Mouse (Mus musculus) small intestine, adult 2 months (tissue): ENCODE data around the gene Ttc9. TPM values are rescaled to one million over a fixed set of nuclear protein-coding genes. Genes with fewer than 3 reads are reported as not detected.

Source experiments
- H3K27ac ChIP-seq: fragments of 200-500 bp; 2 replicates; pipeline ENCODE4 v1.5.1; 2012; ENCODE audit warnings: low read depth, low read length, control low read depth, inconsistent platforms; ENCODE audit not compliant: insufficient read depth
- H3K27me3 ChIP-seq: fragments of 200-500 bp; 2 replicates; pipeline ENCODE4 v1.6.1; 2012; ENCODE audit warnings: mild to moderate bottlenecking, moderate library complexity, low read length, inconsistent platforms; ENCODE audit not compliant: control insufficient read depth, insufficient read depth
- H3K36me3 ChIP-seq: fragments of 200-500 bp; 2 replicates; pipeline ENCODE4 v1.6.1; 2012; ENCODE audit warnings: mild to moderate bottlenecking, low read length, control low read depth, inconsistent platforms; ENCODE audit not compliant: control insufficient read depth, insufficient read depth
- H3K4me1 ChIP-seq: fragments of 200-500 bp; 2 replicates; pipeline ENCODE4 v1.6.1; 2012; ENCODE audit warnings: low read length, inconsistent platforms, mixed read lengths; ENCODE audit not compliant: control insufficient read depth, insufficient read depth, insufficient read length
- H3K4me3 ChIP-seq: fragments of 200-500 bp; 2 replicates; pipeline ENCODE4 v1.5.1; 2012; ENCODE audit warnings: low read depth, mild to moderate bottlenecking, control low read depth, inconsistent platforms, low read length, moderate library complexity
- CTCF ChIP-seq: fragments of 200-500 bp; IDR thresholded peaks from 2 replicates; pipeline ENCODE4 v1.5.1; 2012; ENCODE audit warnings: low read depth, mild to moderate bottlenecking, control low read depth, inconsistent platforms, low read length, moderate library complexity, mixed read lengths; ENCODE audit not compliant: insufficient replicate concordance, insufficient read length; ENCODE audit errors: extremely low read depth
- POLR2A ChIP-seq: fragments of 200-500 bp; IDR thresholded peaks from 2 replicates; pipeline ENCODE4 v1.6.1; 2012; ENCODE audit warnings: low read depth, mild to moderate bottlenecking, control low read depth, inconsistent platforms, low read length, moderate library complexity
- WGBS: fragments of 180-500 bp; shearing (Covaris S2); methylation state at CpG from one replicate; pipeline ENCODE4 v1.1.7; 2018; 5-methylcytosine and 5-hydroxymethylcytosine counted together
- polyA plus RNA-seq: library from polyadenylated mRNA; depleted of rRNA; stranded (reverse); fragments of >200 nt; gene quantifications from 2 replicates; pipeline ENCODE4 v1.2.3, GENCODE M21; 2012

Gene Ttc9
- polyA plus RNA-seq, 1 experiment: 0.20 TPM

GRCm38 (mm10) chr12:81662076-81662475, 31.0 kb downstream of the Ttc9 start:
- H3K27ac ChIP-seq: no peak overlapping the region
- H3K36me3 ChIP-seq: no peaks in the 10 kb centered on the region
- no peak for TF ChIP-seq POLR2A
- no peak for TF ChIP-seq CTCF
- 78% methylated on average over 4 of the region's 4 CpGs for whole genome bisulfite sequencing
- H3K27me3 ChIP-seq: no peaks in the 10 kb centered on the region
- H3K4me3 ChIP-seq: no peak overlapping the region
- no peaks in the 10 kb centered on the region; the same call in 1 of the 2 replicates for H3K4me1 ChIP-seq

- TF ChIP-seq CTCF (no peak), POLR2A (no peak)
- 80% methylated on average over 9 of the region's 9 CpGs for WGBS
- Histone ChIP-seq H3K4me3 (no peak overlapping the region), H3K27me3 (no peaks in the 10 kb centered on the region), H3K4me1 (no peaks in the 10 kb centered on the region), H3K27ac (no peak overlapping the region), H3K36me3 (no peaks in the 10 kb centered on the region)
These were observed 32.1 kb downstream of the Ttc9 start for GRCm38 (mm10) chr12:81663116-81663515.

- Histone ChIP-seq H3K36me3 (no peaks in the 10 kb centered on the region), H3K4me1 (no peaks in the 10 kb centered on the region), H3K4me3 (no peak overlapping the region), H3K27me3 (no peaks in the 10 kb centered on the region), H3K27ac (no peak overlapping the region)
- TF ChIP-seq CTCF: no peak
- no peak for TF ChIP-seq POLR2A
- WGBS: 80% methylated on average over 5 of the region's 5 CpGs
These were observed 32.9 kb downstream of the Ttc9 start for GRCm38 (mm10) chr12:81663906-81664305.

GRCm38 (mm10) chr12:81668406-81668805, 37.4 kb downstream of the Ttc9 start:
- Histone ChIP-seq H3K4me1 (no peaks in the 10 kb centered on the region), H3K4me3 (no peak overlapping the region), H3K27ac (no peak overlapping the region), H3K27me3 (no peaks in the 10 kb centered on the region), H3K36me3 (no peaks in the 10 kb centered on the region)
- WGBS: 83% methylated on average over 9 of the region's 9 CpGs
- TF ChIP-seq POLR2A (no peak), CTCF (no peak)

- TF ChIP-seq CTCF: no peak
- Histone ChIP-seq H3K27ac (no peak overlapping the region), H3K36me3 (no peaks in the 10 kb centered on the region), H3K4me3 (no peak overlapping the region), H3K27me3 (no peaks in the 10 kb centered on the region), H3K4me1 (no peaks in the 10 kb centered on the region)
- 60% methylated on average over 2 of the region's 2 CpGs for WGBS
These were observed 44.5 kb downstream of the Ttc9 start for GRCm38 (mm10) chr12:81675557-81675956.

- Histone ChIP-seq H3K4me1 (no peaks in the 10 kb centered on the region), H3K27me3 (no peaks in the 10 kb centered on the region), H3K36me3 (no peaks in the 10 kb centered on the region), H3K27ac (no peak overlapping the region), H3K4me3 (no peak overlapping the region)
- 57% methylated on average over 7 of the region's 7 CpGs for WGBS
- no peak for TF ChIP-seq POLR2A
- TF ChIP-seq CTCF: no peak
These were observed 48.9 kb downstream of the Ttc9 start for GRCm38 (mm10) chr12:81679807-81680529.

GRCm38 (mm10) chr12:81683395-81683794, 52.3 kb downstream of the Ttc9 start:
- WGBS: 51% methylated on average over 11 of the region's 11 CpGs
- Histone ChIP-seq H3K36me3 (no peaks in the 10 kb centered on the region), H3K4me1 (no peaks in the 10 kb centered on the region), H3K27ac (no peak overlapping the region), H3K27me3 (no peaks in the 10 kb centered on the region), H3K4me3 (no peak overlapping the region)
- no peak for TF ChIP-seq CTCF
- TF ChIP-seq POLR2A: no peak

GRCm38 (mm10) chr12:81684096-81684495, 53.0 kb downstream of the Ttc9 start:
- 80% methylated on average over 6 of the region's 6 CpGs for WGBS

More at GRCm38 (mm10) chr12:81684096-81684495, 53.0 kb downstream of the Ttc9 start:
- no peaks in the 10 kb centered on the region for H3K36me3 ChIP-seq
- no peaks in the 10 kb centered on the region for H3K4me1 ChIP-seq
- no peak overlapping the region for H3K4me3 ChIP-seq
- TF ChIP-seq POLR2A: no peak
- no peak for TF ChIP-seq CTCF
- H3K27ac ChIP-seq: no peak overlapping the region
- H3K27me3 ChIP-seq: no peaks in the 10 kb centered on the region
